Mouse (Mus musculus) liver, postnatal 0 days (tissue): ENCODE results near the gene Stk26. TPM values are rescaled to one million over a fixed set of nuclear protein-coding genes. Genes with fewer than 3 reads are reported as not detected.
A peak's percentile ranks its signal among the peaks of the same experiment; 100 is the strongest.

ENCODE experiments used
- ATAC-seq: fragments of 200-750 bp; cut with Nextera tagmentation; 2 replicates; pipeline ENCODE4 v1.8.0; 2017; ENCODE audit warnings: mild to moderate bottlenecking, moderate library complexity
- DNase-seq: peaks from one replicate; pipeline ENCODE4 v3.0.0-alpha.2; 2016
- H3K27ac ChIP-seq: fragments of 300-500 bp; sonication (generic); 2 replicates; pipeline ENCODE4 v1.5.1; 2014; ENCODE audit warnings: antibody characterized with exemption, moderate library complexity, mild to moderate bottlenecking, low read depth
- H3K27me3 ChIP-seq: fragments of 300-500 bp; sonication (generic); 2 replicates; pipeline ENCODE4 v1.6.1; 2014; ENCODE audit warnings: low read length, control low read depth, mixed read lengths; ENCODE audit not compliant: insufficient read depth
- H3K36me3 ChIP-seq: fragments of 300-500 bp; sonication (generic); replicated peaks from 2 replicates; pipeline ENCODE4 v1.6.1; 2014; ENCODE audit warnings: mild to moderate bottlenecking, control low read depth, low read length, moderate library complexity, mixed read lengths; ENCODE audit not compliant: insufficient read depth
- H3K4me1 ChIP-seq: fragments of 300-500 bp; sonication (generic); 2 replicates; pipeline ENCODE4 v1.6.1; 2014; ENCODE audit warnings: antibody characterized with exemption, mild to moderate bottlenecking, control low read depth; ENCODE audit not compliant: insufficient read depth
- H3K4me2 ChIP-seq: fragments of 300-500 bp; sonication (generic); 2 replicates; pipeline ENCODE4 v1.6.1; 2014; ENCODE audit warnings: low read depth, mild to moderate bottlenecking, low read length, moderate library complexity, mixed read lengths
- H3K4me3 ChIP-seq: fragments of 300-500 bp; sonication (generic); 2 replicates; pipeline ENCODE4 v1.5.1; 2014; ENCODE audit warnings: low read depth, low read length
- H3K9ac ChIP-seq: fragments of 300-500 bp; sonication (generic); replicated peaks from 2 replicates; pipeline ENCODE4 v1.6.1; 2014; ENCODE audit warnings: mild to moderate bottlenecking, moderate library complexity
- H3K9me3 ChIP-seq: fragments of 300-500 bp; sonication (generic); 2 replicates; pipeline ENCODE4 v1.6.1; 2016; ENCODE audit warnings: mild to moderate bottlenecking, control low read depth, low read length, mixed read lengths
- CTCF ChIP-seq: sonication (generic); IDR thresholded peaks from 2 replicates; pipeline ENCODE4 v1.5.1; 2016; ENCODE audit warnings: antibody characterized with exemption, low read depth
- EP300 ChIP-seq: IDR thresholded peaks from 2 replicates; pipeline ENCODE4 v1.6.1; 2016; ENCODE audit warnings: antibody characterized with exemption, low read depth, mild to moderate bottlenecking
- WGBS: fragments of 180-500 bp; shearing (Covaris S2); extraction: QIAGEN DNeasy Blood & Tissue Kit; methylation state at CpG from one replicate; pipeline ENCODE4 v1.1.7; 2014; ENCODE audit not compliant: insufficient replicate concordance; 5-methylcytosine and 5-hydroxymethylcytosine counted together
- polyA plus RNA-seq: library from polyadenylated mRNA; unstranded; fragments of >200 nt; fragmentation: Nextera tagmentation; extraction: Ambion mirVana; gene quantifications from 2 replicates; pipeline ENCODE4 v1.2.1, GENCODE M21; 2015

The Stk26 gene
- polyA plus RNA-seq, 1 experiment from 2014 or later, result 3.9 TPM

DNA sequence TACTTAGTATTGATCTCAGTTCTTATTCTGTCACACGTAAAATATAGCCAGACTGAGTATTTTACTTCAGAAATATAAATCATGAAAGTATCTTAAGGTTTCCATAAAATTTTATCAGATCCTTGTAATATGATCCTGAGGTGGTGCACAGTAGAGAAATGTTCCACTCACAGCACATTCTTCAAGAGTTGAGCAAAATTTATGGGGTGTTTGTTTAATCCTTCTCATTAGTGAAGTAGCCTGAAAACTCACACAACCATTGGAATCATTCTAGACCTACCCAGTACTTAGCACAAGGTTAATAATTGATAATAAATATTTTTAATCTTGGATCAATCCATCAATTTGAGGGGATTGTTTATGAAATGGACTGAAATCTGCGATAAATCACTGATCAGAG, 22.9 kb downstream of the Stk26 start:
- WGBS, result 75% methylated on average over 2 of the region's 2 CpGs
- H3K9me3 ChIP-seq, result no peaks in the 10 kb centered on the region
- H3K27me3 ChIP-seq, result no peaks in the 10 kb centered on the region
- H3K36me3 ChIP-seq, result no peaks in the 10 kb centered on the region
- TF ChIP-seq CTCF, result no peak
- no peak for TF ChIP-seq EP300
- no peak overlapping the region for H3K9ac ChIP-seq
- no peaks in the 10 kb centered on the region for H3K4me1 ChIP-seq
- ATAC-seq (no peak), DNase-seq (no peak)
- H3K4me2 ChIP-seq, result no peak overlapping the region
- no peak overlapping the region for H3K4me3 ChIP-seq
- no peak overlapping the region for H3K27ac ChIP-seq

DNA sequence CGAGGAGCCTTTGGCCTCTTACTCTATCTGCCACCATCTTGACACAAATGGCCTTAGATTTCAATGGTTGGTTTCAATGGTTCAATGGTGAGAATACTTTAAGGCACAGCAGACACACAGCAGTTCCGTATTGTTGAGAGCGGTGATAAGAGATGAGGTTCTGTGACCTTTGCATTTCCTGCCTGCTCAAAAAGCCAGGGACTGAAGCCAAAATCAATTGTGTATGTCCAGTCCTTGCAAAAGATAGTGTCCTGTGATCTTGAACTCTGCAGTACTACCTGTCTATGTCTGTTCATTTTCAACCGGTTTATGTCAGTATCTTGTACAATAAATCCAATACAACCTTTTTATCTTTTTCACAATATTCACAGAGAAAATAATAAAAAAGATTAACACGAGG, 23.9 kb downstream of the Stk26 start:
- H3K4me3 ChIP-seq, result no peak overlapping the region
- no peak overlapping the region for H3K9ac ChIP-seq
- H3K27me3 ChIP-seq, result no peaks in the 10 kb centered on the region
- TF ChIP-seq CTCF (no peak), EP300 (no peak)
- DNase-seq, result no peak
- H3K9me3 ChIP-seq, result no peaks in the 10 kb centered on the region
- H3K36me3 ChIP-seq, result no peaks in the 10 kb centered on the region
- H3K4me1 ChIP-seq, result no peaks in the 10 kb centered on the region
- no peak overlapping the region for H3K27ac ChIP-seq
- no peak overlapping the region for H3K4me2 ChIP-seq
- 53% methylated on average over 5 of the region's 5 CpGs for WGBS
- peak; percentile 45; the same call in 1 of the 2 replicates for ATAC-seq

DNA sequence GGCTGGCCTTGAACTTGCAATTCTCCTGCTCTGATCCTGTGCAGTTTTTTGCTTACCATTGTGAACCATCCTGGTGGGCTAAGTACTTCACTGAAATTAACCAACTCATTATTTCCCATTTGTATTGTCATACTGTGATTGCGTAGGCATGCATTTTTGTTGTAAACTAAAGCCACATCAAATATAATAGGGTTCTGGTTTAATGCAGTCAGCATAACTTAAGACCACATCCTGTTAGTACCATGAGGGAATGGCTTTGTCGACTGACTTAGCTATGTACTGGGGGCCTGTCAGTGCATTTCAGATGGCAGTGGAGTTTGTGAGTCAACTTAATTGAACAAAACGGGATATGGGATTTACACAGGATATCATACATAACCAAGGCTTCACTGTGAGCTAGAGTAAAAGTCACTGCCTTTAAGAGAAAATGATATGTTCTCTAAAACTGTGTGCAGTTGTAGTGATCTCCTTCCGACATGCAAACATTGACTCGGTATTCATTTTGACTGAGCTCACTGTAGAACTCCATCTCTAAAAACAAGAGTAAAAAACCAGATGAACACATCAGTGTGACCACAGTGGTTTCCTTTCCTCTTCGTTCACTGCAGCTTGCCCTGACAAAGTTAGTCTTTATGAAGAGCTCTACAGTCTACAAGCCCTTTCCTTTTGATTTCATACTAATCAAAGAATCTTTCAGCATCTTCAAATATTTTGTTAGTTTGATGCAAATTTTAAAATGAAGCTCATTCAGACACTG, 33.6 kb downstream of the Stk26 start:
- no peaks in the 10 kb centered on the region for H3K36me3 ChIP-seq
- no peak overlapping the region for H3K27ac ChIP-seq
- no peaks in the 10 kb centered on the region for H3K4me1 ChIP-seq
- H3K4me3 ChIP-seq, result no peak overlapping the region
- H3K27me3 ChIP-seq, result no peaks in the 10 kb centered on the region
- H3K4me2 ChIP-seq, result no peak overlapping the region
- H3K9me3 ChIP-seq, result no peaks in the 10 kb centered on the region
- H3K9ac ChIP-seq, result no peak overlapping the region
- WGBS, result 56% methylated on average over 6 of the region's 6 CpGs
- ATAC-seq (no peak), DNase-seq (no peak)
- TF ChIP-seq CTCF (no peak), EP300 (no peak)

DNA sequence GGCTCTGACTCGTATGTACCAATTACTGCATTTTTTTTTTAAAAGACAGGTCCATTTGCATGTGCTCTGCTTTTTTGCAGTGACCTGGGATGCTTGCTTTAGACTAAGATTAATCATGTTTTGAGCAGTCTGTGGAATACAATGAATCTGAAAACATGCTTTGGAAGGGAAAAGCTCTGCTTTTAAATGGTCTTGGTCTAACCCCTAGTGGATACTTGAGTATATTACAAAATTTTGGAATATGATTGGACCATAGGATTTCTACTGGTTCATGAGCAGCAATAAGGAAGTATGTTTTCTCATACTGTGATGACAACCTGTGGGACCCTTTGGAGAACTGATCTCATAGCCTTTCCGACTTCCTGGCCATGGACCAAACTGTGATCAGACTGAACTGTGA, 47.2 kb downstream of the Stk26 start:
- H3K36me3 ChIP-seq, result no peaks in the 10 kb centered on the region
- no peaks in the 10 kb centered on the region for H3K27me3 ChIP-seq
- H3K4me3 ChIP-seq, result no peak overlapping the region
- ATAC-seq (no peak), DNase-seq (no peak)
- H3K4me2 ChIP-seq, result no peak overlapping the region
- H3K27ac ChIP-seq, result no peak overlapping the region
- H3K9me3 ChIP-seq, result no peaks in the 10 kb centered on the region
- no peaks in the 10 kb centered on the region for H3K4me1 ChIP-seq
- WGBS, result 75% methylated on average over 2 of the region's 2 CpGs
- TF ChIP-seq EP300 (no peak), CTCF (peak; percentile 33)
- no peak overlapping the region for H3K9ac ChIP-seq

DNA sequence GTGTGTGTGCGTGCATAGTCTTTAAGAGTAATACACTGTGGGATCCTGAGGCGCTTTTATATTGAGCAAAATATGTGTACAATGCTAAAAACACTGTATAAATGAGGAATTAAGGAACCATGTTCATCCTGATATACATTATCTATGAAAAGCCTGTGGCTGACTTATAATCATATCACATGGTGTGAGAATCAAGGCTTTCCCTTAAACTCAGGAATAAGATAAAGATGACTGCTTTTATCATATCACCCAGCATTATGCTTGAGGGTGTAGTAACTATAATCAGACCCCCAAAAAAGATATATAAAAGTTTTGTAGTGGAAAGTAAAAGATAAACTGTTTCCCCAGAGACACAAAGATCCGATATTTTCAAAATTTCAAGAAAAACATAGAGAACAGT, 62.6 kb downstream of the Stk26 start:
- Histone ChIP-seq H3K4me3 (no peak overlapping the region), H3K4me2 (no peak overlapping the region), H3K9ac (no peak overlapping the region), H3K27ac (no peak overlapping the region), H3K4me1 (no peaks in the 10 kb centered on the region), H3K36me3 (no peaks in the 10 kb centered on the region), H3K27me3 (peaks cover 2% of the 10 kb centered on the region; the same call in 1 of the 2 replicates), H3K9me3 (no peaks in the 10 kb centered on the region)
- DNase-seq (no peak), ATAC-seq (no peak)
- TF ChIP-seq CTCF (no peak), EP300 (no peak)
- WGBS, result 57% methylated on average over 3 of the region's 3 CpGs

DNA sequence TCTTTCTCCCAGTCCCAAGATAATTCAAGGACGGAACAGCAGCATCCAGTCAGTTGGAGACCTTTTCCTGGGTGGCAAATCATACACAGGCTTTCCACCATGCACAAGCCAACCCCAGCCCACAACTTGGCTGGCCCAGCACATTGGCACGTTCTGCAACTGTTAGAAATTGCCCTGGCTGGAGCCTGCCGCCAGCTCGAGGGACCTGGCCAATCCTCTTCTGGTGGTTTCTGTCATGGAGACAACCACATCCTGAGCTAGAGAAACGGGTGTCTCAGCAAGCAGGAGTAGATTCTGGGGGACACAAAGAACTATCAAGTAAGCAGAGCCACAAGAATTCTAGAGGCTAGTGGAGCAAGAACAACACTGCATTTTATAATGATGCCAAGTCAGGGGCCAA, 69.1 kb downstream of the Stk26 start:
- Histone ChIP-seq H3K4me2 (no peak overlapping the region), H3K9me3 (no peaks in the 10 kb centered on the region), H3K9ac (no peak overlapping the region), H3K4me3 (no peak overlapping the region), H3K27ac (no peak overlapping the region), H3K27me3 (no peaks in the 10 kb centered on the region), H3K4me1 (no peaks in the 10 kb centered on the region), H3K36me3 (no peaks in the 10 kb centered on the region)
- no peak for TF ChIP-seq CTCF
- TF ChIP-seq EP300, result no peak
- WGBS, result 55% methylated on average over 5 of the region's 5 CpGs
- ATAC-seq, result no peak
- no peak for DNase-seq
